Mouse (Mus musculus) CH12.LX (cell line): ENCODE measurements around the gene Sertad3. TPM values are rescaled to one million over a fixed set of nuclear protein-coding genes. Genes with fewer than 3 reads are reported as not detected.

Experiments
- DNase-seq: peaks from one replicate; pipeline ENCODE4 v3.0.0-alpha.2; 2013; ENCODE audit errors: extremely low read depth
- H3K27ac ChIP-seq: 2 replicates; pipeline ENCODE4 v1.5.1; 2012; ENCODE audit warnings: low read depth, mild to moderate bottlenecking, control low read depth, moderate library complexity; ENCODE audit not compliant: insufficient read depth
- H3K27me3 ChIP-seq: replicated peaks from 2 replicates; pipeline ENCODE3; 2012; ENCODE audit warnings: inconsistent platforms
- H3K36me3 ChIP-seq, 2 experiments: replicated peaks in 1 of 2; 2 replicates each; pipeline versions ENCODE3 to v1.6.1; 2012; ENCODE audit warnings: inconsistent platforms in 1 of 2, low read length in 1 of 2, mild to moderate bottlenecking in 1 of 2, mixed read lengths in 1 of 2, moderate library complexity in 1 of 2; ENCODE audit not compliant: control insufficient read depth in 1 of 2, insufficient read depth in 1 of 2
- H3K4me1 ChIP-seq, 2 experiments: 2 replicates each; pipeline ENCODE4 v1.6.1; 2012; ENCODE audit warnings: inconsistent platforms in 1 of 2, moderate library complexity in 1 of 2; ENCODE audit not compliant: insufficient read depth in 2 of 2, control insufficient read depth in 1 of 2
- H3K4me2 ChIP-seq: 2 replicates; pipeline ENCODE4 v1.6.1; 2012; ENCODE audit warnings: low read depth, mild to moderate bottlenecking, control low read depth; ENCODE audit not compliant: poor library complexity, insufficient read depth, severe bottlenecking
- H3K4me3 ChIP-seq, 3 experiments: fragments of 150-350 bp in 1 of 3; sonication (generic) in 1 of 3; replicated peaks in 1 of 3; 2 replicates each; pipeline versions ENCODE3 to v1.5.1; 2011 to 2012; ENCODE audit warnings: low read depth in 2 of 3, low read length in 2 of 3, mild to moderate bottlenecking in 2 of 3, moderate library complexity in 2 of 3, control low read depth in 1 of 3, improper control_type of control experiment in 1 of 3, inconsistent platforms in 1 of 3, mixed read lengths in 1 of 3; ENCODE audit not compliant: poor library complexity in 1 of 3
- H3K79me2 ChIP-seq: replicated peaks from 2 replicates; pipeline ENCODE4 v1.6.1; 2012; ENCODE audit warnings: mild to moderate bottlenecking, moderate library complexity; ENCODE audit not compliant: control insufficient read depth, poor library complexity, insufficient read depth, severe bottlenecking; ENCODE audit errors: extremely low read depth
- H3K9ac ChIP-seq: 2 replicates; pipeline ENCODE4 v1.6.1; 2012; ENCODE audit warnings: low read depth, mild to moderate bottlenecking, control low read depth, moderate library complexity; ENCODE audit not compliant: insufficient read depth
- H3K9me3 ChIP-seq: replicated peaks from 2 replicates; pipeline ENCODE3; 2012; ENCODE audit warnings: low read length, inconsistent platforms, mixed read lengths
- BHLHE40 ChIP-seq: IDR thresholded peaks from 2 replicates; pipeline ENCODE4 v1.6.1; 2011; ENCODE audit warnings: mild to moderate bottlenecking, low read depth, low read length, improper control_type of control experiment
- CHD1 ChIP-seq: IDR thresholded peaks from 2 replicates; pipeline ENCODE4 v1.6.1; 2012; ENCODE audit warnings: low read depth, low read length, improper control_type of control experiment, inconsistent platforms
- CHD2 ChIP-seq: IDR thresholded peaks from 2 replicates; pipeline ENCODE4 v1.6.1; 2011; ENCODE audit warnings: low read length, improper control_type of control experiment
- CTCF ChIP-seq, 2 experiments: IDR thresholded peaks in 1 of 2; conservative IDR thresholded peaks in 1 of 2; 2 replicates each; pipeline ENCODE4 v1.5.1; 2011 to 2012; ENCODE audit warnings: low read depth in 2 of 2, low read length in 2 of 2, improper control_type of control experiment in 1 of 2, inconsistent platforms in 1 of 2, mild to moderate bottlenecking in 1 of 2, moderate library complexity in 1 of 2
- E2F4 ChIP-seq: IDR thresholded peaks from 2 replicates; pipeline ENCODE4 v1.6.1; 2011; ENCODE audit warnings: low read depth, low read length, improper control_type of control experiment; ENCODE audit not compliant: insufficient replicate concordance
- ELF1 ChIP-seq: IDR thresholded peaks from 2 replicates; pipeline ENCODE4 v1.6.1; 2014; ENCODE audit warnings: low read depth, mild to moderate bottlenecking, inconsistent platforms, low read length, improper control_type of control experiment
- EP300 ChIP-seq: IDR thresholded peaks from 2 replicates; pipeline ENCODE4 v1.6.1; 2011; ENCODE audit warnings: low read length, improper control_type of control experiment
- GABPA ChIP-seq: IDR thresholded peaks from 2 replicates; pipeline ENCODE4 v1.6.1; 2012; ENCODE audit warnings: low read depth, low read length, improper control_type of control experiment, inconsistent platforms; ENCODE audit not compliant: insufficient replicate concordance
- HCFC1 ChIP-seq: IDR thresholded peaks from 2 replicates; pipeline ENCODE4 v1.6.1; 2012; ENCODE audit warnings: low read depth, mild to moderate bottlenecking, inconsistent platforms, low read length, improper control_type of control experiment
- IRF4 ChIP-seq: IDR thresholded peaks from 2 replicates; pipeline ENCODE4 v1.6.1; 2014; ENCODE audit warnings: low read depth, mild to moderate bottlenecking, inconsistent platforms, low read length, improper control_type of control experiment
- KAT2A ChIP-seq: IDR thresholded peaks from 2 replicates; pipeline ENCODE4 v1.6.1; 2012; ENCODE audit warnings: low read length, improper control_type of control experiment, inconsistent platforms; ENCODE audit not compliant: insufficient replicate concordance
- MAX ChIP-seq: IDR thresholded peaks from 2 replicates; pipeline ENCODE4 v1.6.1; 2011; ENCODE audit warnings: low read length, improper control_type of control experiment
- MAZ ChIP-seq: IDR thresholded peaks from 2 replicates; pipeline ENCODE4 v1.6.1; 2012; ENCODE audit warnings: low read depth, mild to moderate bottlenecking, inconsistent platforms, low read length, improper control_type of control experiment, moderate library complexity
- MEF2A ChIP-seq: IDR thresholded peaks from 2 replicates; pipeline ENCODE4 v1.6.1; 2014; ENCODE audit warnings: low read depth, mild to moderate bottlenecking, inconsistent platforms, low read length, improper control_type of control experiment, borderline replicate concordance
- MYC ChIP-seq: IDR thresholded peaks from 2 replicates; pipeline ENCODE4 v1.6.1; 2011; ENCODE audit warnings: low read depth, mild to moderate bottlenecking, improper control_type of control experiment, low read length
- NELFE ChIP-seq: IDR thresholded peaks from 2 replicates; pipeline ENCODE4 v1.6.1; 2011; ENCODE audit warnings: low read depth, low read length, improper control_type of control experiment
- NRF1 ChIP-seq: IDR thresholded peaks from 2 replicates; pipeline ENCODE4 v1.6.1; 2014; ENCODE audit warnings: low read depth, mild to moderate bottlenecking, inconsistent platforms, low read length, improper control_type of control experiment, moderate library complexity
- POLR2A ChIP-seq: IDR thresholded peaks from 2 replicates; pipeline ENCODE4 v1.6.1; 2011; ENCODE audit warnings: low read depth, mild to moderate bottlenecking, improper control_type of control experiment, low read length
- POLR2AphosphoS2 ChIP-seq: IDR thresholded peaks from 2 replicates; pipeline ENCODE4 v1.6.1; 2011; ENCODE audit warnings: low read depth, low read length, improper control_type of control experiment
- RAD21 ChIP-seq: IDR thresholded peaks from 2 replicates; pipeline ENCODE4 v1.6.1; 2011; ENCODE audit warnings: low read depth, mild to moderate bottlenecking, low read length, improper control_type of control experiment, moderate library complexity
- SIN3A ChIP-seq: IDR thresholded peaks from 2 replicates; pipeline ENCODE4 v1.6.1; 2012; ENCODE audit warnings: low read length, improper control_type of control experiment, inconsistent platforms
- SMC3 ChIP-seq: IDR thresholded peaks from 2 replicates; pipeline ENCODE4 v1.6.1; 2011; ENCODE audit warnings: low read depth, low read length, improper control_type of control experiment
- TBP ChIP-seq: conservative IDR thresholded peaks from 2 replicates; pipeline ENCODE4 v1.6.1; 2011; ENCODE audit warnings: low read depth, low read length, improper control_type of control experiment
- TCF12 ChIP-seq: IDR thresholded peaks from 2 replicates; pipeline ENCODE4 v1.6.1; 2014; ENCODE audit warnings: low read depth, mild to moderate bottlenecking, inconsistent platforms, low read length, improper control_type of control experiment
- UBTF ChIP-seq: IDR thresholded peaks from 2 replicates; pipeline ENCODE4 v1.6.1; 2012; ENCODE audit warnings: low read depth, mild to moderate bottlenecking, inconsistent platforms, low read length, improper control_type of control experiment, moderate library complexity
- ZC3H11A ChIP-seq: IDR thresholded peaks from 2 replicates; pipeline ENCODE4 v1.6.1; 2012; ENCODE audit warnings: low read depth, mild to moderate bottlenecking, inconsistent platforms, low read length, improper control_type of control experiment
- ZMIZ1 ChIP-seq: IDR thresholded peaks from 2 replicates; pipeline ENCODE4 v1.6.1; 2012; ENCODE audit warnings: low read depth, mild to moderate bottlenecking, inconsistent platforms, low read length, improper control_type of control experiment
- ZNF384 ChIP-seq: IDR thresholded peaks from 2 replicates; pipeline ENCODE4 v1.6.1; 2012; ENCODE audit warnings: low read depth, low read length, improper control_type of control experiment, inconsistent platforms
- dilution Hi-C: fragments of 300-500 bp; cut with MboI; formaldehyde crosslinking; loops from 2 replicates; pipeline ENCODE4 v1.14.3; 2020; ENCODE audit warnings: low sequenced_read_pairs; ENCODE audit not compliant: extremely low pct_unique_long_range_greater_than_20kb, extremely low pct_ligation_motif_present
- in situ Hi-C: fragments of 300-500 bp; cut with MboI; formaldehyde crosslinking; loops from 3 replicates; pipeline ENCODE4 v1.14.3; 2019; ENCODE audit warnings: low sequenced_read_pairs, low pct_ligation_motif_present, low pct_unique_long_range_greater_than_20kb, mixed read lengths
- polyA plus RNA-seq: library from polyadenylated mRNA; unstranded; fragments of >175 nt; gene quantifications from 2 replicates; pipeline ENCODE4 v1.2.1, GENCODE M21; 2012; ENCODE audit warnings: low read depth; ENCODE audit not compliant: insufficient read length
- total RNA-seq, 2 experiments: library from RNA; depleted of rRNA; stranded (reverse); fragments of 300-350 nt in 1 of 2; fragments of >200 nt in 1 of 2; gene quantifications; 2 replicates each; pipeline ENCODE4 v1.2.3; 2012 to 2014

Sertad3 gene
- total and polyA plus RNA-seq, 3 experiments: 2.7 to 3.9 (median 2.8) TPM

GRCm38 (mm10) chr7:27473835-27474489 lies 394 bp downstream of the Sertad3 start:
- H3K4me1 ChIP-seq: peaks cover 9 to 23% of the 10 kb centered on the region in 2 experiments
- dilution Hi-C loops (no loop called here), in situ Hi-C loops (no loop called here)

DNA sequence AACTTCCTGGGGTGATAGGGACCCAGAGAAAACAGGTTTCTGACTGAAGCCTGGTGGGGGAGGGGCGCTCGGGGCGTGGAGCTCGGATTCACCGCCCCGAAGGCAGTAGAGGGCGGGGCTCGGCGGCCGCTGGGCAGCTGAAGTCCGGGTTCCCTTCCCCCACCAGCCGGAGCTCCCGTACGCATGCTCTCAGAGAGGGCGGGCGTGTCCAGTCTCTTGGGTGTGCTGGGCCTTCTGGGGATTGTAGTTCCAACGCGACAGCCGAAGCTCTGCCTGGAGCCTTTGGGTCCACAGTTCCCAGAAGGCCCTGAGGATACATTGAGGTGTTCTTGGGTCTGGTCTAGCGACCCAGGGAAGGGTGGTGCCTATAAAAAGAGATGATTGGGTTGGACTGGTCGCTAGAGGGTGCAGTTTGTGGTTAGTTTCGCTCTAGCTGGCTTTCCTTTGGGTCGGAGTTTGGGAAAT lies 954 bp downstream of the Sertad3 start:
- peaks cover 9 to 28% of the 10 kb centered on the region in 2 experiments for H3K4me1 ChIP-seq
- peak overlapping the region; percentile 51 for H3K9ac ChIP-seq
- no peaks in the 10 kb centered on the region for H3K27me3 ChIP-seq
- peaks cover 0 to 12% of the 10 kb centered on the region in 2 experiments for H3K36me3 ChIP-seq
- H3K9me3 ChIP-seq: no peaks in the 10 kb centered on the region
- dilution Hi-C loops: no loop called here
- H3K4me2 ChIP-seq: peak overlapping the region; percentile 86; the same call in 1 of the 2 replicates
- in situ Hi-C loops: no loop called here
- no peaks in the 10 kb centered on the region for H3K79me2 ChIP-seq
- no peak overlapping the region for H3K27ac ChIP-seq
- TF ChIP-seq ZC3H11A: no peak
- TF ChIP-seq NRF1: peak; percentile 99
- TF ChIP-seq RAD21: peak; percentile 48
- TF ChIP-seq KAT2A: peak; percentile 95; the same call in 1 of the 2 replicates
- TF ChIP-seq MAZ: peak; percentile 64; the same call in 1 of the 2 replicates
- peak; percentile 96 for TF ChIP-seq CHD2
- TF ChIP-seq ELF1: peak; percentile 82
- no peak for TF ChIP-seq EP300
- peak; percentile 42; the same call in 1 of the 2 replicates for TF ChIP-seq NELFE
- TF ChIP-seq SMC3: peak; percentile 46
- TF ChIP-seq BHLHE40: peak; percentile 57
- peak; percentile 24 to 85; a peak in 3 of 4 replicates for TF ChIP-seq CTCF (conservative IDR thresholded peaks at IDR 0.05 in 1 of 2, IDR thresholded peaks at IDR 0.05 in 1 of 2; ENCODE audit: low read depth in 2 of 2, low read length in 2 of 2)
- no peak for TF ChIP-seq E2F4
- peak; percentile 56 for TF ChIP-seq IRF4
- peak; percentile 53; the same call in 1 of the 2 replicates for TF ChIP-seq SIN3A
- TF ChIP-seq UBTF: no peak
- no peak; the same call in 1 of the 2 replicates for TF ChIP-seq TCF12
- peak; percentile 84; the same call in 1 of the 2 replicates for TF ChIP-seq TBP
- peak; percentile 76; the same call in 1 of the 2 replicates for TF ChIP-seq MEF2A
- TF ChIP-seq POLR2A: peak; percentile 59; the same call in 1 of the 2 replicates
- no peak; the same call in 1 of the 2 replicates for TF ChIP-seq MAX
- peak; percentile 60; the same call in 1 of the 2 replicates for TF ChIP-seq GABPA
- TF ChIP-seq HCFC1: peak; percentile 99
- no peak for TF ChIP-seq POLR2AphosphoS2
- TF ChIP-seq MYC: 0 out of 2 replicates have a peak, but pooled peaks have one; percentile 34
- no peak for TF ChIP-seq ZNF384
- TF ChIP-seq CHD1: no peak
- no peak for TF ChIP-seq ZMIZ1
- H3K4me3 ChIP-seq: peak overlapping the region; percentile 74 to 99 (median 85)
- peak; percentile 99 for DNase-seq

More at GRCm38 (mm10) chr7:27473835-27474489, 394 bp downstream of the Sertad3 start:
- Histone ChIP-seq H3K4me2 (peak overlapping the region; percentile 86), H3K9ac (peak overlapping the region; percentile 51), H3K27me3 (no peaks in the 10 kb centered on the region), H3K27ac (peak overlapping the region; percentile 50), H3K36me3 (peaks cover 0 to 12% of the 10 kb centered on the region in 2 experiments), H3K79me2 (no peaks in the 10 kb centered on the region), H3K9me3 (no peaks in the 10 kb centered on the region), H3K4me3 (peak overlapping the region; percentile 74 to 99 (median 85))
- DNase-seq: no peak
- TF ChIP-seq BHLHE40 (no peak), UBTF (peak; percentile 70; the same call in 1 of the 2 replicates), NELFE (peak; percentile 39; the same call in 1 of the 2 replicates)
- TF ChIP-seq, all 38 proteins: peak for 2
